Mouse (Mus musculus): Measurements from ENCODE around the gene Gm21830. TPM values are rescaled to one million over a fixed set of nuclear protein-coding genes. Genes with fewer than 3 reads are reported as not detected.
"Not testable (repeated sequence)": the region's sequence is repeated elsewhere in the genome, so short reads cannot be mapped to it uniquely, and the experiment has no call there.

The Gm21830 gene
- not detected in 2 replicates for polyA plus RNA-seq (2015; fragmentation: Nextera tagmentation; extraction: Ambion mirVana)

DNA sequence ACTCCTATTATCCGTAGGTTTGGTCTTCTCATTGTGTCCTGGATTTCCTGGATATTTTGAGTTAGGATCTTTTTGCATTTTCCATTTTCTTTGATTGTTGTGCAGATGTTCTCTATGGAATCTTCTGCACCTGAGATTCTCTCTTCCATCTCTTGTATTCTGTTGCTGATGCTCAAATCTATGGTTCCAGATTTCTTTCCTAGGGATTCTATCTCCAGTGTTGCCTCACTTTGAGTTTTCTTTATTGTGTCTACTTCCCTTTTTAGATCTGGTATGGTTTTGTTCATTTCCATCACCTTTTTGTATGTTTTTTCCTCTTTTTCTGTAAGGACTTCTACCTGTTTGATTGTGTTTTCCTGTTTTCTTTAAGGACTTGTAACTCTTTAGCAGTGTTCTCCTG, at the start of gene Gm21830:
Gm21830 (plus strand) TSS at position 301 of the 400 bp plus-strand sequence.
- not testable (repeated sequence) for H3K36me3 ChIP-seq; H3K27ac ChIP-seq; H3K4me1 ChIP-seq (replicated peaks); H3K4me2 ChIP-seq (replicated peaks); H3K4me3 ChIP-seq (replicated peaks); H3K27me3 ChIP-seq; H3K9me3 ChIP-seq; ATAC-seq; H3K9ac ChIP-seq (replicated peaks)
- WGBS: no CpG with 5 or more reads among the region's 1 CpGs

DNA sequence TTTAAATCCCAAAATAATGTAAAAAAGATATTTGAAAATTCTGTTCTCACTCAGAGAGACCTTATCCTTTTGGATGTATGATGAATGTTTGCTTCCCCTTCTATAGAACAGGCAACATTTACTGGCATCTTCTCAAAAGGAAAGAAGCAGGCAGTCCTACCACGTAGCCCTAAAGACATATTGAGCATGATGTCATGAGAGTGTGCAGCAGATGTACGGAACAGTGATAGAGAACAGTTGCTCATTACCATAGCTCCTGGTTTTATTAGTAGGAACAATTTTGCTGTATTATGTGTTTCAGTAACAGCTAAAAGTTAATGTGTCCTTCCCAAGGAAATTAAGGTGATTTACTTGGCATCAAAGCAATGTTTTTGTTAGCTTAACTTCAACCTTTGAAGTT, 49.0 kb upstream of the Gm21830 start:
- H3K9ac ChIP-seq (replicated peaks): no peak overlapping the region
- H3K36me3 ChIP-seq: no peaks in the 10 kb centered on the region
- ATAC-seq: no peak
- no peak overlapping the region for H3K27ac ChIP-seq
- no peaks in the 10 kb centered on the region for H3K9me3 ChIP-seq
- no peak overlapping the region for H3K4me2 ChIP-seq (replicated peaks)
- H3K4me1 ChIP-seq (replicated peaks): no peaks in the 10 kb centered on the region
- no peak overlapping the region for H3K4me3 ChIP-seq (replicated peaks)
- H3K27me3 ChIP-seq: no peaks in the 10 kb centered on the region
- 86% methylated on average over 2 of the region's 2 CpGs for WGBS

DNA sequence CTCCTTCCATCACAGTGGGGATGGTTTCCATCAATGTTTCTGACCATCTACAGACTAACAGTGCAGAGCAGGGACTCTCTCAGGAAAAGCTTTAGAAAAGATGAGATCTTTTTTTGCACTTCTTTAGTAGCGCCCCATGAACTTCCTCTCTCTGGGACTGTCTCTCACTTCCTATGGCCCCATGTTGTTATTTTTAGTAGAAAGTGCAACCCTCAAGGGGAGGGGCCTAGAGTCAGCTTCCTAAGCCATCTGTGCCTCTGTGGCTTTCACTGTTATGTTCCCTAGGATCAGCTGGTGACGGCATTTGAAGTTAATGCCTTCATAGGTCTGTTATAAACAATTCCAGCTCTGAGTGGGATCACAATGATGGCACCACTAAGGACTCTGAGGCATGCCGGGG, 35.0 kb upstream of the Gm21830 start:
- H3K4me3 ChIP-seq (replicated peaks): no peak overlapping the region
- ATAC-seq: no peak
- 69% methylated on average over 3 of the region's 3 CpGs for WGBS
- H3K4me1 ChIP-seq (replicated peaks): no peaks in the 10 kb centered on the region
- no peak overlapping the region for H3K9ac ChIP-seq (replicated peaks)
- H3K9me3 ChIP-seq: no peaks in the 10 kb centered on the region
- no peak overlapping the region for H3K27ac ChIP-seq
- H3K4me2 ChIP-seq (replicated peaks): no peak overlapping the region
- no peaks in the 10 kb centered on the region for H3K27me3 ChIP-seq
- H3K36me3 ChIP-seq: no peaks in the 10 kb centered on the region

DNA sequence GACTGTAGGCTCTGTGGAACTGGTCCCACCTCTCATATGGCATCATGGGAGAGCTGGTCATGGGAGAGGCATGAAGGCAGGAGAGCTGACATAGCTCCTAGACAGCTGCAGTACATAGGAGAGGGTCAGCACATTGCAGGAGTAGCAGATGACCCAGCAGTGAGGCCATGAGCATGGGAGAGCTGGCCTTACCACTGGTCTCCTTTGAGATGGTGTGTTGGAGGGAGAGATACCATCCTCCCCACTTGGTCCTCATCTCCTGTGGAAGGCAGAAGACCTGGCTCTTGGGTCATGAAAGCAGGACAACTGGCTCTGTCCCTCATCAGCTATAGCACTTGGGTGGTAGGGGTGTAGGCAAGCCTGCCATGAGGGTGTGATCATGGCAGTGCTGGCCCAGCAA, 7.3 kb downstream of the Gm21830 start:
- Histone ChIP-seq H3K36me3 (no peaks in the 10 kb centered on the region), H3K27me3 (no peaks in the 10 kb centered on the region), H3K4me2 (replicated peaks) (no peak overlapping the region), H3K4me1 (replicated peaks) (no peaks in the 10 kb centered on the region), H3K4me3 (replicated peaks) (no peak overlapping the region), H3K27ac (no peak overlapping the region), H3K9me3 (no peaks in the 10 kb centered on the region), H3K9ac (replicated peaks) (no peak overlapping the region)
- no peak for ATAC-seq

DNA sequence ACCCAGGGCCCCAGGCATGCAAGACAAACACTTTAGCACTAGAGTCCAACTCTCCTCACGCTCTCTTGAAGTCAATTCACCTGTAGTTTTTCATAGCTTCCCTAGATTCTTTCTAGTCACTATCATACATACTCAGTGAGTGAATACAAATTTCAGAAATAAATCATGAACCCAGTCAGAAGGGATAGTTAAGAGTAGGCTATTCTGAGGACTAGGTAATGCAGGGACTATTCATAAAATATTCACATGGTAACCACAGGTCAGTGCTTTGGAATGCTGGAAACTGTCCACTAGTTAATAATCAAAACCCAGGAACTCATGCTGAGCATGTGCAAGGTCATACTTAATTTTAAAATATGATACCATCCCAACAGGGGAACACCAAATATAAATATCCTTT, 9.3 kb downstream of the Gm21830 start:
- no peak for ATAC-seq
- H3K36me3 ChIP-seq: no peaks in the 10 kb centered on the region
- H3K27me3 ChIP-seq: no peaks in the 10 kb centered on the region
- no peak overlapping the region for H3K27ac ChIP-seq
- H3K4me2 ChIP-seq (replicated peaks): no peak overlapping the region
- H3K9me3 ChIP-seq: no peaks in the 10 kb centered on the region
- 91% methylated on average over 1 of the region's 1 CpGs for WGBS
- H3K9ac ChIP-seq (replicated peaks): no peak overlapping the region
- H3K4me1 ChIP-seq (replicated peaks): no peaks in the 10 kb centered on the region
- H3K4me3 ChIP-seq (replicated peaks): no peak overlapping the region

DNA sequence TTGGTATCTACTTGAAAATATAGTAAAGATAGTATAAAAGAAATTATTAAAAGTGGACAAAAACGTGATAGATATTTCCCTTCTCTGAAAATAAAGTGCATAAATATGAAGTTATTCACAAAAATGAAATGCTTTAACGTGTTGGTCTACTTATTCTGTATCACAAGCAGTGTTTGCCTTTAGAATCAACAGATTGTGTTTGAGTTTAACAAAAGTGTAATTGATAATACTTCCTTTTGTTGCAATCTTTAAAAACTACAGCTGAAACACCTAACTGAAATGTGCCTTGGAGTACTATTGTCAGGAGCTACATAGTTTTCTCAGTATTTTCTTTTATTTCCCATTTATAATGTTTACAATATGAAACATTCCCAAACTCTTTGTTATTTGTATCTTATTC, 19.6 kb downstream of the Gm21830 start, which contains the start of gene Gm26727:
Gm26727 (minus strand) TSS at position 101 of the 400 bp plus-strand sequence.
- Histone ChIP-seq H3K9ac (replicated peaks) (no peak within 1 kb of the TSS), H3K9me3 (no peaks in the 10 kb centered on the region), H3K27ac (no peak within 1 kb of the TSS), H3K27me3 (no peaks in the 10 kb centered on the region), H3K4me1 (replicated peaks) (no peaks in the 10 kb centered on the region), H3K4me2 (replicated peaks) (no peak within 1 kb of the TSS), H3K4me3 (replicated peaks) (no peak within 1 kb of the TSS), H3K36me3 (no peaks in the 10 kb centered on the region)
- 71% methylated on average over 2 of the region's 2 CpGs for WGBS
- no peak for ATAC-seq

DNA sequence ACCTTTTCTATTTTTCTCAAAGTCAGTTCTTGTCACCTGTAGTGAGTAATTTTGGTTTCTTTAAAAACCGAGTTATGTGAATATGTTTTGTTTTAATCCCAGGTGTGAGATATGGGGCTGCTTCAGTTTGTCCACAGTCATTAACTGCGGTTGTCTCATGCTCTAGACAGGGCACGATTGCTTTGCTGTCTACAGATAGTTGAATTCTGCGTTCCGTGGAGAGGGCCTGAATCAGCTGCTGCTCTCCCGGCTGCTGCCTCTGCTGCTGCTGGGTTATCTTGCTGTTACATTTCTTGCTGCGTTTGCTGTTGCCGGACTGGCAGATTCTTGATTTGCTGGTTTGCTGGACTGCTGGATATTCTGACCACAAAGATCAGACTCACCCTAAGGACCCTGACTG, 24.8 kb downstream of the Gm21830 start:
- no peak for ATAC-seq
- Histone ChIP-seq H3K9ac (replicated peaks) (no peak overlapping the region), H3K27me3 (no peaks in the 10 kb centered on the region), H3K9me3 (no peaks in the 10 kb centered on the region), H3K36me3 (no peaks in the 10 kb centered on the region), H3K4me3 (replicated peaks) (no peak overlapping the region), H3K4me2 (replicated peaks) (no peak overlapping the region), H3K27ac (no peak overlapping the region), H3K4me1 (replicated peaks) (no peaks in the 10 kb centered on the region)
- 93% methylated on average over 8 of the region's 8 CpGs for WGBS

DNA sequence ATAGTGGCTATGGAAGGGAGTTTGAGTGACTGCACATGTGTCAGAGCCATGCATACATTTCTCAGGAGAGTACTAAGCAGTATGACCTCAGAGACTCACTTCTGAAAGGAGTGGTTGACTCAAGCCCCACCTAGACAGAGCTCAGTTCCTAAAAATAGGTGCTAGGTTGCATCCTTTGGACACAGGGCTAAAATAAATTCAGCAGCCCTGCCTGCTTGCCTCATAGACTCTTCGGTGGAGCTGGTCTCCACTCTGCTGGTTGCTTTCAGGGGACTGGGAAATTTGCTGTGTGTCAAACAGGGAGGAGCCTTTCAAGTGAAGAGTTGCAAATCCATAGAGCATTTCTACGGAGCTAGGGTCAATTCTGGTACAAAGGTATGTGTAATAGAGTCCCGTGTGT, 32.3 kb downstream of the Gm21830 start, which contains the start of gene Xirp2:
Xirp2 (plus strand) TSS at position 223 of the 400 bp plus-strand sequence.
- no peak for ATAC-seq
- Histone ChIP-seq H3K4me1 (replicated peaks) (no peaks in the 10 kb centered on the region), H3K4me3 (replicated peaks) (no peak within 1 kb of the TSS), H3K9ac (replicated peaks) (no peak within 1 kb of the TSS), H3K27ac (no peak within 1 kb of the TSS), H3K4me2 (replicated peaks) (no peak within 1 kb of the TSS), H3K9me3 (no peaks in the 10 kb centered on the region), H3K27me3 (no peaks in the 10 kb centered on the region), H3K36me3 (no peaks in the 10 kb centered on the region)
- WGBS: 84% methylated on average over 3 of the region's 3 CpGs

DNA sequence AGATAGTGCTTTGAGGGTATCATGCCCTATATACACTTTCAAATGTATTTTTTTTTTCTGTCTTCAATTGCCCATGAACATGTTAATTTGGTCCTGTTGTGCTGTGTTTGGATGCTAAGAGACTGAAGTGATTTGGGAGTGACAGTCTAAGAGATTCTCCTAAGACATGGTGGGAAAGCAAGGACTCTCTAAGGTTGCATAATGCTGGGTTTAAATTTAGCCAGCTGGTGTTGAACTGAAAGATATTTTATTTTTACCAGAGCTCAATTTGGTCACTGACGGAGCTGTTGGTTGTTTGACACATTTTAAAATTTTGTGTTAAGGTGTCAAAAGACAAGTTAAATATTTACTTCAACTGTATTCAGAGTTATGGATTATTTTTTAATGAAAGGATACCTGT, 33.2 kb downstream of the Gm21830 start:
- Histone ChIP-seq H3K4me3 (replicated peaks) (no peak overlapping the region), H3K4me1 (replicated peaks) (no peaks in the 10 kb centered on the region), H3K27ac (no peak overlapping the region), H3K9ac (replicated peaks) (no peak overlapping the region), H3K9me3 (no peaks in the 10 kb centered on the region), H3K4me2 (replicated peaks) (no peak overlapping the region), H3K27me3 (no peaks in the 10 kb centered on the region), H3K36me3 (no peaks in the 10 kb centered on the region)
- no peak for ATAC-seq
- WGBS: 85% methylated on average over 1 of the region's 1 CpGs

DNA sequence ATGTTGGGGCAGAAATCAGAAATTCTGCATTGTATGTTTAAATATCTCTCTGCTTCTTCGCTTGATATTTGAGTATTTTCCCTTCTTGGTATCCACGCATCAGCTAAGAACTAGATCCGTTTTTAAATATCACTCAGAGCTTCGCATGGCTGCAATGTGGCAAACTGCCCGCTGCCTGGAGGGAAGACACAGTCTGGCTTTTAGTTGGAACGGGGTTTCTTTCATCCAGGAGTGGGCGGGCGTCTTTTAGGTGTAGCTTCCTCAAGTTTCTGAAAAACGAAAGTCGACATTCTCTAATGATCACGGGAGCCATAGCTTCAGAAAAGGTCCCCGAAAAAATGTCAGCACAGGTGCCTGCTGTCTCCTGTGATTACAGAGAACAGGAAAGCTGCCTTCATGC, 33.7 kb downstream of the Gm21830 start:
- 81% methylated on average over 12 of the region's 12 CpGs for WGBS
- Histone ChIP-seq H3K4me2 (replicated peaks) (no peak overlapping the region), H3K4me1 (replicated peaks) (no peaks in the 10 kb centered on the region), H3K9me3 (no peaks in the 10 kb centered on the region), H3K9ac (replicated peaks) (no peak overlapping the region), H3K27me3 (no peaks in the 10 kb centered on the region), H3K36me3 (no peaks in the 10 kb centered on the region), H3K4me3 (replicated peaks) (no peak overlapping the region), H3K27ac (no peak overlapping the region)
- no peak for ATAC-seq

DNA sequence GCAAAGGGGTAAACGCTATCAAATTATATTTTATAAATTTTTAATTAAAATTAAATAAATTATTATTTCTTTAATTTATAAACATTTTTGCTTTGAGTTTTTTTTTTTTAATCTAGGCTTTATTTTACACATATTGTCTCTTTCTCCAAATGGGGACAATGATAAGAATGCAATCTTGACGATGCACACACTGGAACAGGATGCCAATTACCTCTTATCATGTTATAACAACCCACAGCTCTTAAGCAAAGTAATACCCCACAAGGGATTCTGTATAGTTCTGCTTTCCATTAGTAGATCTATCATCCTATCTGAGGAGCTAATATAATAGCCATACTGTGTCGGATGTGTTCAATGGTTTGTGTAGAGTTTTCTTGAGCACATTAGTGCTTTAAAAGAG, 47.3 kb downstream of the Gm21830 start:
- Histone ChIP-seq H3K36me3 (no peaks in the 10 kb centered on the region), H3K4me2 (replicated peaks) (no peak overlapping the region), H3K9me3 (no peaks in the 10 kb centered on the region), H3K27me3 (no peaks in the 10 kb centered on the region), H3K27ac (no peak overlapping the region), H3K9ac (replicated peaks) (no peak overlapping the region), H3K4me1 (replicated peaks) (no peaks in the 10 kb centered on the region), H3K4me3 (replicated peaks) (no peak overlapping the region)
- no peak for ATAC-seq
- 83% methylated on average over 3 of the region's 3 CpGs for WGBS

DNA sequence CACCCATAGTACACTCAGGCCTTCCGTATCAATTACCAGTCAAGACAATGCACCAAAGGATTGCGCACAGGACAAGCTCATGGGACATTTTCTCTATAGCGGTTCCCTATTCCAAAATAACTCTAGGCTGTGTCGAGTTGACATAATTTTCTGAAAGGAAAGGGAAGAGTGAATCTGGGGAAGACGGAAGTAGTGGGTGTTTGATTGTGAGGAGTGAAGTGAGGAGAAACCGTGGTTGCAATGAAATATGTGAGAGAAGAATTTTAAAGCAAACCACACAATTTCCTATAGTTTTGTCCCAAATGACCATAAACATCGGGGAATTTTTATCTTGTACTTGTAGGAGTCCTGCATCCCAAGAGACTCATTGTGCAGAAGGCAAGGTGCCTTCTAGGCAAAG, 53.5 kb downstream of the Gm21830 start:
- Histone ChIP-seq H3K4me2 (replicated peaks) (no peak overlapping the region), H3K36me3 (no peaks in the 10 kb centered on the region), H3K9me3 (no peaks in the 10 kb centered on the region), H3K27ac (no peak overlapping the region), H3K27me3 (no peaks in the 10 kb centered on the region), H3K9ac (replicated peaks) (no peak overlapping the region), H3K4me1 (replicated peaks) (no peaks in the 10 kb centered on the region), H3K4me3 (replicated peaks) (no peak overlapping the region)
- ATAC-seq: no peak
- WGBS: 94% methylated on average over 7 of the region's 7 CpGs

DNA sequence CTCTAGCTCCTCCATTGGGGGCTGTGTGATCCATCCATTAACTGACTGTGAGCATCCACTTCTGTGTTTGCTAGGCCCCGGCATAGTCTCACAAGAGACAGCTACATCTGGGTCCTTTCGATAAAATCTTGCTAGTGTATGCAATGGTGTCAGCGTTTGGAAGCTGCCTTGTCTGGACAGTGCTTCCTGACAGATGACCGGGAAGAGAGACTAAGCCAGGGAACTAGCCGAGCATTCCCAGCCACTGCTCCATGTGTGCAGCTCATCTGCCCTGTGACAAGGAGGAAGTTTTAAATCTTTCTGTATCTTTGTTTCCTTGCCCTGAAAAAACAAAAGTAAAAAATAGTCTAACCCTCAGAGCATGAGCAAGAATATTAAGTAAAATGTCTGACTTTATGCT, 56.5 kb downstream of the Gm21830 start:
- not testable (repeated sequence) for H3K9ac ChIP-seq (replicated peaks); H3K9me3 ChIP-seq; H3K36me3 ChIP-seq; H3K4me3 ChIP-seq (replicated peaks); H3K27me3 ChIP-seq; H3K27ac ChIP-seq; H3K4me2 ChIP-seq (replicated peaks); ATAC-seq; H3K4me1 ChIP-seq (replicated peaks)
- WGBS: 92% methylated on average over 5 of the region's 5 CpGs
